Mouse (Mus musculus): ENCODE measurements around the gene Mixl1. TPM values are rescaled to one million over a fixed set of nuclear protein-coding genes. Genes with fewer than 3 reads are reported as not detected.

Mixl1 gene
- total and polyA plus RNA-seq, 2 experiments from 2014 or later: not detected

GRCm38 (mm10) chr1:180722608-180723007, 25.8 kb upstream of the Mixl1 start:
- Histone ChIP-seq H3K4me2 (ENCODE audit: low read depth, low read length) (no peak overlapping the region), H3K9me3 (replicated peaks; ENCODE audit: control insufficient read depth, low read length) (no peaks in the 10 kb centered on the region), H3K4me1 (ENCODE audit: control insufficient read depth, insufficient read depth) (peaks cover 10% of the 10 kb centered on the region; the same call in 1 of the 2 replicates), H3K4me3 (ENCODE audit: low read depth, low read length) (no peak overlapping the region), H3K27ac (ENCODE audit: low read depth) (no peak overlapping the region; the same call in 1 of the 2 replicates), H3K36me3 (replicated peaks; ENCODE audit: control insufficient read depth, insufficient read depth, low read length) (no peaks in the 10 kb centered on the region), H3K9ac (replicated peaks; ENCODE audit: low read depth, low read length) (no peak overlapping the region), H3K27me3 (ENCODE audit: control insufficient read depth, insufficient read depth, low read length) (no peaks in the 10 kb centered on the region)
- DNase-seq (ENCODE audit: low spot score) (no peak), ATAC-seq (ENCODE audit: insufficient read depth, low read depth) (no peak)
- WGBS: 43% methylated on average over 1 of the region's 1 CpGs
- no peak for TF ChIP-seq CTCF (IDR thresholded peaks at IDR 0.05; ENCODE audit: low read depth)
- TF ChIP-seq EP300 (IDR thresholded peaks at IDR 0.05; ENCODE audit: low read depth): no peak

- 39% methylated on average over 5 of the region's 5 CpGs for WGBS
- no peak overlapping the region for H3K4me3 ChIP-seq (ENCODE audit: low read depth, low read length)
- peak; percentile 52 for DNase-seq (ENCODE audit: low spot score)
Measured at GRCm38 (mm10) chr1:180719951-180720689, 23.3 kb upstream of the Mixl1 start.

GRCm38 (mm10) chr1:180719483-180719882, 22.6 kb upstream of the Mixl1 start:
- no peak for TF ChIP-seq EP300 (IDR thresholded peaks at IDR 0.05; ENCODE audit: low read depth)
- TF ChIP-seq CTCF (IDR thresholded peaks at IDR 0.05; ENCODE audit: low read depth): no peak
- Histone ChIP-seq H3K36me3 (replicated peaks; ENCODE audit: control insufficient read depth, insufficient read depth, low read length) (no peaks in the 10 kb centered on the region), H3K9me3 (replicated peaks; ENCODE audit: control insufficient read depth, low read length) (no peaks in the 10 kb centered on the region), H3K27ac (ENCODE audit: low read depth) (no peak overlapping the region), H3K4me1 (ENCODE audit: control insufficient read depth, insufficient read depth) (no peaks in the 10 kb centered on the region), H3K9ac (replicated peaks; ENCODE audit: low read depth, low read length) (no peak overlapping the region), H3K4me2 (ENCODE audit: low read depth, low read length) (no peak overlapping the region), H3K27me3 (ENCODE audit: control insufficient read depth, insufficient read depth, low read length) (no peaks in the 10 kb centered on the region), H3K4me3 (ENCODE audit: low read depth, low read length) (no peak overlapping the region)
- 69% methylated on average over 6 of the region's 6 CpGs for WGBS
- DNase-seq (ENCODE audit: low spot score): no peak
- ATAC-seq (ENCODE audit: insufficient read depth, low read depth): no peak

More at GRCm38 (mm10) chr1:180719951-180720689, 23.3 kb upstream of the Mixl1 start:
- Histone ChIP-seq H3K4me1 (ENCODE audit: control insufficient read depth, insufficient read depth) (no peaks in the 10 kb centered on the region; the same call in 1 of the 2 replicates), H3K27ac (ENCODE audit: low read depth) (no peak overlapping the region), H3K27me3 (ENCODE audit: control insufficient read depth, insufficient read depth, low read length) (no peaks in the 10 kb centered on the region), H3K9ac (replicated peaks; ENCODE audit: low read depth, low read length) (no peak overlapping the region), H3K36me3 (replicated peaks; ENCODE audit: control insufficient read depth, insufficient read depth, low read length) (no peaks in the 10 kb centered on the region), H3K9me3 (replicated peaks; ENCODE audit: control insufficient read depth, low read length) (no peaks in the 10 kb centered on the region), H3K4me2 (ENCODE audit: low read depth, low read length) (no peak overlapping the region)
- ATAC-seq (ENCODE audit: insufficient read depth, low read depth): peak; percentile 44; the same call in 1 of the 2 replicates
- TF ChIP-seq EP300 (IDR thresholded peaks at IDR 0.05; ENCODE audit: low read depth) (no peak), CTCF (IDR thresholded peaks at IDR 0.05; ENCODE audit: low read depth) (peak; percentile 94)

- H3K9ac ChIP-seq (replicated peaks; ENCODE audit: low read depth, low read length): no peak overlapping the region
Measured at GRCm38 (mm10) chr1:180718756-180719155, 21.9 kb upstream of the Mixl1 start.

GRCm38 (mm10) chr1:180708935-180709776, 12.3 kb upstream of the Mixl1 start:
- 38% methylated on average over 14 of the region's 14 CpGs for WGBS
- ATAC-seq (ENCODE audit: insufficient read depth, low read depth): no peak
- TF ChIP-seq CTCF (IDR thresholded peaks at IDR 0.05; ENCODE audit: low read depth) (no peak), EP300 (IDR thresholded peaks at IDR 0.05; ENCODE audit: low read depth) (no peak)

More at GRCm38 (mm10) chr1:180718756-180719155, 21.9 kb upstream of the Mixl1 start:
- Histone ChIP-seq H3K4me3 (ENCODE audit: low read depth, low read length) (no peak overlapping the region), H3K27me3 (ENCODE audit: control insufficient read depth, insufficient read depth, low read length) (no peaks in the 10 kb centered on the region), H3K4me1 (ENCODE audit: control insufficient read depth, insufficient read depth) (no peaks in the 10 kb centered on the region), H3K9me3 (replicated peaks; ENCODE audit: control insufficient read depth, low read length) (no peaks in the 10 kb centered on the region), H3K36me3 (replicated peaks; ENCODE audit: control insufficient read depth, insufficient read depth, low read length) (no peaks in the 10 kb centered on the region), H3K27ac (ENCODE audit: low read depth) (no peak overlapping the region), H3K4me2 (ENCODE audit: low read depth, low read length) (no peak overlapping the region)
- whole genome bisulfite sequencing: 67% methylated on average over 5 of the region's 5 CpGs
- no peak for TF ChIP-seq EP300 (IDR thresholded peaks at IDR 0.05; ENCODE audit: low read depth)
- no peak for TF ChIP-seq CTCF (IDR thresholded peaks at IDR 0.05; ENCODE audit: low read depth)
- ATAC-seq (ENCODE audit: insufficient read depth, low read depth): no peak
- DNase-seq (ENCODE audit: low spot score): no peak

More at GRCm38 (mm10) chr1:180708935-180709776, 12.3 kb upstream of the Mixl1 start:
- DNase-seq (ENCODE audit: low spot score): no peak
- H3K4me3 ChIP-seq (ENCODE audit: low read depth, low read length): no peak overlapping the region
- H3K9me3 ChIP-seq (replicated peaks; ENCODE audit: control insufficient read depth, low read length): no peaks in the 10 kb centered on the region
- H3K27me3 ChIP-seq (ENCODE audit: control insufficient read depth, insufficient read depth, low read length): no peaks in the 10 kb centered on the region
- H3K4me1 ChIP-seq (ENCODE audit: control insufficient read depth, insufficient read depth): no peaks in the 10 kb centered on the region
- H3K36me3 ChIP-seq (replicated peaks; ENCODE audit: control insufficient read depth, insufficient read depth, low read length): no peaks in the 10 kb centered on the region
- no peak overlapping the region for H3K9ac ChIP-seq (replicated peaks; ENCODE audit: low read depth, low read length)
- no peak overlapping the region for H3K27ac ChIP-seq (ENCODE audit: low read depth)
- no peak overlapping the region for H3K4me2 ChIP-seq (ENCODE audit: low read depth, low read length)
